14 mouse cellular contexts compared by ENCODE assay signal in the genomic region with DNA sequence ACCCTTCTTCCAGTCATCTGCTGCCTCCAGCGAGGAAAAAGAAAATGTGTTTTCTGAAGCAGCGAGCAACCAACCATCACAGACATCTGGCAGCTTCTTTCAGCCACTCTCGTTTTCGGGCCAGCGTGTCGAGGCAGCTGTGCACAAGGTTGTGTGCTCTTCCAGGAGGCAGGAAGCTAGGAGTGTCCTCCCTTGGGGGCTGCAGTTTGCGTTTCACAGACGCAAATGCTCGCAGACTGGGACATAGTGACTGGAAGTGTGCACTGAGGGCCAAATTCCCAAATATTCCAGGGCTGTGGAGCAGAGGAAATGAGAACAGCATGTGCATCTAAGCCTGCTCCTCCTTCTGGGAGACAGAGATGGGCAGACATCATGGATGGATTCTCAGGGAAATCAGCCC.
DNase-seq lines count a peak whose midpoint lies in the region; ATAC-seq and TF ChIP-seq lines count a peak whose summit lies in the region.
"Had no signal": no experiment of that assay in that cellular context is flagged by ENCODE, and none has a peak within 500 bp of the region (broad histone marks: within the 10 kb centered on the region; RNA-seq: fewer than 3 reads in every experiment).

No protein-coding gene starts in this region.

- no peaks in the 10 kb centered on the region for H3K27me3 ChIP-seq in kidney, adult 2 months (replicated peaks; ENCODE audit: control insufficient read depth, insufficient read depth, low read length)
- H3K27me3 ChIP-seq in embryonic facial prominence, embryonic 10.5 days (replicated peaks; ENCODE audit: low read depth, poor library complexity, severe bottlenecking): no peaks in the 10 kb centered on the region
- H3K27me3 ChIP-seq in embryonic facial prominence, embryonic 15.5 days: no peaks in the 10 kb centered on the region
- H3K27me3 ChIP-seq: CH12.LX; lung, embryonic 15.5 days; neural tube, embryonic 13.5 days had no signal

- peak overlapping the region; percentile 12; the same call in 1 of the 2 replicates for H3K9ac ChIP-seq in embryonic facial prominence, embryonic 15.5 days
- H3K9ac ChIP-seq: lung, embryonic 15.5 days; neural tube, embryonic 13.5 days had no signal

- H3K9me3 ChIP-seq in embryonic facial prominence, embryonic 10.5 days: no peaks in the 10 kb centered on the region
- H3K9me3 ChIP-seq in embryonic facial prominence, embryonic 15.5 days (replicated peaks): no peaks in the 10 kb centered on the region
- H3K9me3 ChIP-seq: lung, embryonic 15.5 days; neural tube, embryonic 13.5 days had no signal

- TF ChIP-seq CTCF in kidney, adult 2 months (conservative IDR thresholded peaks at IDR 0.05; ENCODE audit: insufficient read depth, insufficient read length, low read depth, low read length): no peak

- no peak overlapping the region for H3K27ac ChIP-seq in kidney, adult 2 months (ENCODE audit: insufficient read depth, low read depth, low read length)
- peak overlapping the region; percentile 71 for H3K27ac ChIP-seq in embryonic facial prominence, embryonic 10.5 days (replicated peaks)
- H3K27ac ChIP-seq in embryonic facial prominence, embryonic 15.5 days (replicated peaks): peak overlapping the region; percentile 83
- H3K27ac ChIP-seq: lung, embryonic 15.5 days; neural tube, embryonic 13.5 days had no signal

- 0 out of 2 replicates have a peak overlapping the region, but pooled peaks have one; percentile 15 for H3K4me2 ChIP-seq in embryonic facial prominence, embryonic 15.5 days (replicated peaks)
- H3K4me2 ChIP-seq: lung, embryonic 15.5 days; midbrain, embryonic 11.5 days; neural tube, embryonic 13.5 days had no signal

- H3K4me3 ChIP-seq in kidney, adult 2 months (ENCODE audit: insufficient read depth, low read depth, low read length): no peak overlapping the region
- H3K4me3 ChIP-seq in embryonic facial prominence, embryonic 10.5 days: no peak overlapping the region
- no peak overlapping the region for H3K4me3 ChIP-seq in embryonic facial prominence, embryonic 15.5 days (replicated peaks)
- H3K4me3 ChIP-seq: lung, embryonic 15.5 days; neural tube, embryonic 13.5 days had no signal

- no peaks in the 10 kb centered on the region for H3K36me3 ChIP-seq in kidney, adult 2 months (ENCODE audit: control insufficient read depth, insufficient read depth, low read length)
- no peaks in the 10 kb centered on the region for H3K36me3 ChIP-seq in embryonic facial prominence, embryonic 10.5 days (replicated peaks)
- H3K36me3 ChIP-seq in embryonic facial prominence, embryonic 15.5 days: no peaks in the 10 kb centered on the region
- H3K36me3 ChIP-seq: lung, embryonic 15.5 days; neural tube, embryonic 13.5 days had no signal

- intact Hi-C loops in heart, postnatal 14 days (cut with DNase I): no loop called here

- 50% methylated on average over 9 of the region's 9 CpGs for WGBS in kidney, adult 2 months
- 41% methylated on average over 9 of the region's 9 CpGs for WGBS in embryonic facial prominence, embryonic 10.5 days
- 11% methylated on average over 9 of the region's 9 CpGs for WGBS in embryonic facial prominence, embryonic 15.5 days

- DNase-seq in kidney, adult 2 months: peak; percentile 29
- DNase-seq in kidney, adult 8-10 months: no peak
- peak; percentile 16 for DNase-seq in embryonic facial prominence, embryonic 10.5 days (ENCODE audit: low spot score)
- DNase-seq in heart, postnatal 14 days: peak; percentile 60 to 75
- DNase-seq in cerebellum, adult 9-10 months: no peak
- no peak for DNase-seq in thymus, postnatal 14 days
- no peak for DNase-seq in right cerebral cortex, postnatal 36 days (ENCODE audit: low spot score in 2 of 2)
- DNase-seq: adrenal gland, postnatal 36 days; cerebellum, adult 18-20 months had no signal

- peak; percentile 41; the same call in 1 of the 2 replicates for ATAC-seq in embryonic facial prominence, embryonic 15.5 days (ENCODE audit: insufficient number of reproducible peaks, low FRiP score, low TSS enrichment, low read depth)

- no peak for TF ChIP-seq POLR2A in kidney, adult 2 months (IDR thresholded peaks at IDR 0.05; ENCODE audit: low read depth, low read length)

- 0 out of 2 replicates have a peak, but pooled peaks cover 3% of the 10 kb centered on the region for H3K4me1 ChIP-seq in kidney, adult 2 months (ENCODE audit: control insufficient read depth, insufficient read depth, low read length)
- peaks cover 59% of the 10 kb centered on the region for H3K4me1 ChIP-seq in embryonic facial prominence, embryonic 10.5 days
- peaks cover 61% of the 10 kb centered on the region for H3K4me1 ChIP-seq in embryonic facial prominence, embryonic 15.5 days

Comparison
In these comparisons a context has a peak if more than half of its experiments do, and no peak if none do; other contexts are left out.
1. DNase-seq: peak in kidney, adult 2 months (single experiment), embryonic facial prominence, embryonic 10.5 days (single experiment) and heart, postnatal 14 days (2 of 2); none in kidney, adult 8-10 months (0 of 2), cerebellum, adult 9-10 months (single experiment), thymus, postnatal 14 days (single experiment) and right cerebral cortex, postnatal 36 days (0 of 2).